Mouse (Mus musculus) right cerebral cortex, postnatal 4 days (tissue): Measurements from ENCODE around the gene Smox.

Experiments
- DNase-seq: peaks from one replicate; pipeline ENCODE4 v3.0.0-alpha.2; 2022

The Smox gene

GRCm38 (mm10) chr2:131560205-131560919 lies 69.1 kb downstream of the Smox start:
- no peak for DNase-seq

- DNase-seq, result no peak
Observed at GRCm38 (mm10) chr2:131561344-131561870, 70.1 kb downstream of the Smox start.

GRCm38 (mm10) chr2:131561891-131562585 lies 70.7 kb downstream of the Smox start, which contains the start of gene Adra1d:
Adra1d (minus strand) TSS chr2:131562283.
- DNase-seq, result peak; percentile 42

- DNase-seq, result peak; percentile 66
Observed at GRCm38 (mm10) chr2:131562586-131563122, 71.4 kb downstream of the Smox start.
